Mouse (Mus musculus) small intestine, adult 2 months (tissue): ENCODE results near the gene D8Ertd738e. TPM values are rescaled to one million over a fixed set of nuclear protein-coding genes. Genes with fewer than 3 reads are reported as not detected.
"Not testable (repeated sequence)": the region's sequence is repeated elsewhere in the genome, so short reads cannot be mapped to it uniquely, and the experiment has no call there.

Source experiments
- H3K27ac ChIP-seq: fragments of 200-500 bp; 2 replicates; pipeline ENCODE4 v1.5.1; 2012; ENCODE audit warnings: low read depth, low read length, control low read depth, inconsistent platforms; ENCODE audit not compliant: insufficient read depth
- H3K27me3 ChIP-seq: fragments of 200-500 bp; 2 replicates; pipeline ENCODE4 v1.6.1; 2012; ENCODE audit warnings: mild to moderate bottlenecking, moderate library complexity, low read length, inconsistent platforms; ENCODE audit not compliant: control insufficient read depth, insufficient read depth
- H3K36me3 ChIP-seq: fragments of 200-500 bp; 2 replicates; pipeline ENCODE4 v1.6.1; 2012; ENCODE audit warnings: mild to moderate bottlenecking, low read length, control low read depth, inconsistent platforms; ENCODE audit not compliant: control insufficient read depth, insufficient read depth
- H3K4me1 ChIP-seq: fragments of 200-500 bp; 2 replicates; pipeline ENCODE4 v1.6.1; 2012; ENCODE audit warnings: low read length, inconsistent platforms, mixed read lengths; ENCODE audit not compliant: control insufficient read depth, insufficient read depth, insufficient read length
- H3K4me3 ChIP-seq: fragments of 200-500 bp; 2 replicates; pipeline ENCODE4 v1.5.1; 2012; ENCODE audit warnings: low read depth, mild to moderate bottlenecking, control low read depth, inconsistent platforms, low read length, moderate library complexity
- CTCF ChIP-seq: fragments of 200-500 bp; IDR thresholded peaks from 2 replicates; pipeline ENCODE4 v1.5.1; 2012; ENCODE audit warnings: low read depth, mild to moderate bottlenecking, control low read depth, inconsistent platforms, low read length, moderate library complexity, mixed read lengths; ENCODE audit not compliant: insufficient replicate concordance, insufficient read length; ENCODE audit errors: extremely low read depth
- POLR2A ChIP-seq: fragments of 200-500 bp; IDR thresholded peaks from 2 replicates; pipeline ENCODE4 v1.6.1; 2012; ENCODE audit warnings: low read depth, mild to moderate bottlenecking, control low read depth, inconsistent platforms, low read length, moderate library complexity
- WGBS: fragments of 180-500 bp; shearing (Covaris S2); methylation state at CpG from one replicate; pipeline ENCODE4 v1.1.7; 2018; 5-methylcytosine and 5-hydroxymethylcytosine counted together
- polyA plus RNA-seq: library from polyadenylated mRNA; depleted of rRNA; stranded (reverse); fragments of >200 nt; gene quantifications from 2 replicates; pipeline ENCODE4 v1.2.3, GENCODE M21; 2012; rRNA removed

The D8Ertd738e gene
- polyA plus RNA-seq = 46.2 and 63.5 TPM in 2 replicates

GRCm38 (mm10) chr8:84249257-84250170, at the start of gene D8Ertd738e:
D8Ertd738e (minus strand) TSS chr8:84249719.
- Histone ChIP-seq H3K4me3 (peak within 1 kb of the TSS; percentile 94), H3K27ac (peak within 1 kb of the TSS; percentile 43), H3K27me3 (no peaks in the 10 kb centered on the region), H3K4me1 (no peaks in the 10 kb centered on the region), H3K36me3 (peaks cover 43% of the 10 kb centered on the region)
- TF ChIP-seq CTCF = no peak
- peak; percentile 80; the same call in 1 of the 2 replicates for TF ChIP-seq POLR2A
- 3% methylated on average over 52 of the region's 52 CpGs for WGBS

GRCm38 (mm10) chr8:84297029-84297785, 47.7 kb upstream of the D8Ertd738e start:
- H3K27ac ChIP-seq = no peak overlapping the region
- no peaks in the 10 kb centered on the region for H3K36me3 ChIP-seq
- no peak overlapping the region for H3K4me3 ChIP-seq
- no peaks in the 10 kb centered on the region for H3K27me3 ChIP-seq
- WGBS = 75% methylated on average over 5 of the region's 5 CpGs
- no peak for TF ChIP-seq POLR2A
- no peak for TF ChIP-seq CTCF
- 0 out of 2 replicates have a peak, but pooled peaks cover 3% of the 10 kb centered on the region for H3K4me1 ChIP-seq

GRCm38 (mm10) chr8:84291688-84292087, 42.2 kb upstream of the D8Ertd738e start:
- TF ChIP-seq CTCF (peak; percentile 92; the same call in 1 of the 2 replicates), POLR2A (no peak)
- 0 out of 2 replicates have a peak, but pooled peaks cover 3% of the 10 kb centered on the region for H3K4me1 ChIP-seq
- 25% methylated on average over 8 of the region's 8 CpGs for WGBS
- no peak overlapping the region for H3K4me3 ChIP-seq
- no peaks in the 10 kb centered on the region for H3K27me3 ChIP-seq
- no peaks in the 10 kb centered on the region for H3K36me3 ChIP-seq
- no peak overlapping the region for H3K27ac ChIP-seq

GRCm38 (mm10) chr8:84291086-84291485, 41.6 kb upstream of the D8Ertd738e start:
- Histone ChIP-seq H3K27me3 (no peaks in the 10 kb centered on the region), H3K27ac (no peak overlapping the region), H3K4me3 (no peak overlapping the region), H3K36me3 (no peaks in the 10 kb centered on the region), H3K4me1 (0 out of 2 replicates have a peak, but pooled peaks cover 3% of the 10 kb centered on the region)
- WGBS = 81% methylated on average over 5 of the region's 5 CpGs
- TF ChIP-seq POLR2A = no peak
- TF ChIP-seq CTCF = no peak

- Histone ChIP-seq H3K27me3 (no peaks in the 10 kb centered on the region), H3K27ac (no peak overlapping the region), H3K36me3 (no peaks in the 10 kb centered on the region), H3K4me1 (0 out of 2 replicates have a peak, but pooled peaks cover 3% of the 10 kb centered on the region), H3K4me3 (no peak overlapping the region)
- TF ChIP-seq POLR2A (no peak), CTCF (peak; percentile 54; the same call in 1 of the 2 replicates)
- WGBS = 62% methylated on average over 2 of the region's 2 CpGs
These were observed 39.4 kb upstream of the D8Ertd738e start for GRCm38 (mm10) chr8:84288892-84289291.

GRCm38 (mm10) chr8:84285665-84286064, 36.1 kb upstream of the D8Ertd738e start:
- not testable (repeated sequence) for H3K27ac ChIP-seq, H3K36me3 ChIP-seq, H3K4me3 ChIP-seq, H3K27me3 ChIP-seq, H3K4me1 ChIP-seq
- WGBS = 52% methylated on average over 5 of the region's 5 CpGs
- peak; percentile 56; the same call in 1 of the 2 replicates for TF ChIP-seq CTCF
